Mouse (Mus musculus) cerebellum, adult 11-12 months (tissue): ENCODE results near the gene Nlrc5.
"Not testable (repeated sequence)": the region's sequence is repeated elsewhere in the genome, so short reads cannot be mapped to it uniquely, and the experiment has no call there.

Source experiments
- DNase-seq: peaks from one replicate; pipeline ENCODE4 v3.0.0; 2022

Gene Nlrc5

GRCm38 (mm10) chr8:94427953-94428352 lies 6.2 kb upstream of the Nlrc5 start:
- no peak for DNase-seq

- no peak for DNase-seq
These were observed 5.7 kb upstream of the Nlrc5 start for GRCm38 (mm10) chr8:94428420-94428819.

GRCm38 (mm10) chr8:94429376-94429775 lies 4.8 kb upstream of the Nlrc5 start:
- no peak for DNase-seq

- no peak for DNase-seq
These were observed 1.9 kb upstream of the Nlrc5 start for GRCm38 (mm10) chr8:94432212-94432611.

GRCm38 (mm10) chr8:94434958-94435357 lies 802 bp downstream of the Nlrc5 start:
- no peak for DNase-seq

GRCm38 (mm10) chr8:94435397-94436111 lies 1.4 kb downstream of the Nlrc5 start:
- DNase-seq, result no peak

GRCm38 (mm10) chr8:94436112-94436572 lies 2.0 kb downstream of the Nlrc5 start:
- DNase-seq, result no peak

GRCm38 (mm10) chr8:94436900-94437299 lies 2.7 kb downstream of the Nlrc5 start:
- no peak for DNase-seq

GRCm38 (mm10) chr8:94438659-94439058 lies 4.5 kb downstream of the Nlrc5 start:
- no peak for DNase-seq

GRCm38 (mm10) chr8:94439691-94440090 lies 5.5 kb downstream of the Nlrc5 start:
- no peak for DNase-seq

- DNase-seq, result no peak
These were observed 6.2 kb downstream of the Nlrc5 start for GRCm38 (mm10) chr8:94440389-94440788.

GRCm38 (mm10) chr8:94441686-94442085 lies 7.5 kb downstream of the Nlrc5 start:
- no peak for DNase-seq

GRCm38 (mm10) chr8:94443153-94443552 lies 9.0 kb downstream of the Nlrc5 start:
- no peak for DNase-seq

GRCm38 (mm10) chr8:94444480-94444879 lies 10.3 kb downstream of the Nlrc5 start:
- DNase-seq, result no peak

- DNase-seq, result no peak
These were observed 13.0 kb downstream of the Nlrc5 start for GRCm38 (mm10) chr8:94447142-94447541.

- DNase-seq, result no peak
These were observed 13.6 kb downstream of the Nlrc5 start for GRCm38 (mm10) chr8:94447583-94448324.

GRCm38 (mm10) chr8:94452991-94453390 lies 18.8 kb downstream of the Nlrc5 start:
- DNase-seq, result not testable (repeated sequence)

- no peak for DNase-seq
These were observed 19.8 kb downstream of the Nlrc5 start for GRCm38 (mm10) chr8:94453868-94454488.

GRCm38 (mm10) chr8:94454905-94455304 lies 20.7 kb downstream of the Nlrc5 start:
- DNase-seq, result no peak

- no peak for DNase-seq
These were observed 21.9 kb downstream of the Nlrc5 start for GRCm38 (mm10) chr8:94456071-94456470.

GRCm38 (mm10) chr8:94458567-94458966 lies 24.4 kb downstream of the Nlrc5 start:
- no peak for DNase-seq

- DNase-seq, result no peak
These were observed 35.5 kb downstream of the Nlrc5 start for GRCm38 (mm10) chr8:94469656-94470055.

- no peak for DNase-seq
These were observed 36.6 kb downstream of the Nlrc5 start for GRCm38 (mm10) chr8:94470794-94471193.

- no peak for DNase-seq
These were observed 37.1 kb downstream of the Nlrc5 start for GRCm38 (mm10) chr8:94471281-94471680.
